Mouse (Mus musculus): Measurements from ENCODE around the gene Ppef2. TPM values are rescaled to one million over a fixed set of nuclear protein-coding genes. Genes with fewer than 3 reads are reported as not detected.

Gene Ppef2
- polyA plus RNA-seq (2017; shearing (Covaris generic)): under 1 TPM in 1 of 2 experiments, not detected in 1; 0.27 TPM

GRCm38 (mm10) chr5:92256218-92256617, at the start of gene Ppef2:
Ppef2 (minus strand) TSS chr5:92256278.
- ATAC-seq: no peak

DNA sequence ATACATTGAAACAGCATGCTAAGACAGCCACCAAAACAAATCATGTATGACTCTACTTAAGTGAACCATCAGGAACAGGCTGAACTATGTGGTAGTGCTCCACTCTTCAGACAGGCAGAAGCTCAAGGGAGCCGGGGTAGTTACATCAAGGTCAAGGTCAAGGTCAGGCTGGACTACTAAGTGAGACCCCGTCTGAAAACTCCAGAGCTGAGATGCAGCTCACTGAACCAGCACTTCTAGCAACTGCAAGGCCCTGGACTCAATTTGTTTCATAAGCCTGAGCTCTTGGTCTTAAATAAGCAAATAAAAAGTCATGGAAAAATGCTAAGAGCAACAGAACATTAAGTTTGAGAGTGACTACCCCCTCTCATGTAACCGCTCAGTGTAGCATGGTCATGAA, 48.2 kb upstream of the Ppef2 start:
- ATAC-seq: no peak

DNA sequence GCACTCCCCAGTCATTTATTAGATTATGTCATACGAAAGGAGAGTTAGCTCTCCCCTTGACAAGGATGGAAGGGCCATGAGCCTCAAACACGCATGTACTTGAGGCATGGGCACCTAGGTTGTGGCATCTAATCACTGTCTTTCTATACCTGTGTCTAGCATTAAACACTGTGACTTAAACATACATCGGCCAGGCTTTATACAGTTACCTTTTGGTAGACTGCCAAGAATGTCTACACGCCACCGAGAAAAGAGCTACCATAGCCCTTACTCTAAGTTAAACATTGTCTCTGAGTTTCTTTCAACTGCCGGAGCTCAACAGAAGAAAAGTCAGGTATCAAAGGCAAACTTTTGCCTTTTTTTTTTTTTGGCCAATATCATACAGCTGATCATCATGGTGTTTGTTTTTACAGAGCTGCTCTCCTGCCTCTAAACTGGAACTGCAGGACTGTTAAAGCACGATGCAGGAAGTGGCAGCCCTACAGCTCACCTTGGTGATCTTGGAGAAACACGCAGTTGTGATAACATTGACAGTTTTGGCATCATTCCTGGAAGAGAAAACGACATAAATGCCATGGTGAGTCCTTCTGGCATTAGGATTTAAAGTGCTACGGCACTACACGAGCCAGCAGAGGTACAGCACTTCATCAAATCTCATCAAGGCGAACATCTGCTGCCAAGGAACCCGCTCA, 46.2 kb upstream of the Ppef2 start:
- ATAC-seq: no peak

DNA sequence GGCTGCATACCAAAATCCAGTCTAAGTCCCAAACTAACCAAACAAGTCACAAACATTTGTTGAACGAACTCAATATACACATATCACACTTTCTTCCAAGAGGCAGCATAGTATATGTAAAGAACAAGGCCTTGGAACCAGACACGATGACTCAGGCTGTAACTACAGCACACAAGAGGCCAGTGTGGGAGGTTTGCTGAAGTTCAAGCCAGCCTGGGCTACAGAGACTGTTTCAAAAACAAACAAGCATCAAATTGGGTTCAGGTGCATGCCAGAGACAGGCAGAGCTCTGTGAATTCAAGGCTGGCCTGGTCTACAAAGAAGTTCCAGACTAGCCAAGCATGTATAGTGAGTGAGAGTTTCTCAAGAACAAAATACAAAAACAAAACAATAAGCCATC, 38.4 kb upstream of the Ppef2 start:
- no peak for ATAC-seq

GRCm38 (mm10) chr5:92291652-92292414, 35.8 kb upstream of the Ppef2 start:
- ATAC-seq: no peak

- no peak for ATAC-seq
These were observed 31.8 kb upstream of the Ppef2 start for GRCm38 (mm10) chr5:92287840-92288239.

GRCm38 (mm10) chr5:92283107-92283506, 27.0 kb upstream of the Ppef2 start:
- no peak for ATAC-seq

- ATAC-seq: no peak
These were observed 26.5 kb upstream of the Ppef2 start for GRCm38 (mm10) chr5:92282571-92282970.

DNA sequence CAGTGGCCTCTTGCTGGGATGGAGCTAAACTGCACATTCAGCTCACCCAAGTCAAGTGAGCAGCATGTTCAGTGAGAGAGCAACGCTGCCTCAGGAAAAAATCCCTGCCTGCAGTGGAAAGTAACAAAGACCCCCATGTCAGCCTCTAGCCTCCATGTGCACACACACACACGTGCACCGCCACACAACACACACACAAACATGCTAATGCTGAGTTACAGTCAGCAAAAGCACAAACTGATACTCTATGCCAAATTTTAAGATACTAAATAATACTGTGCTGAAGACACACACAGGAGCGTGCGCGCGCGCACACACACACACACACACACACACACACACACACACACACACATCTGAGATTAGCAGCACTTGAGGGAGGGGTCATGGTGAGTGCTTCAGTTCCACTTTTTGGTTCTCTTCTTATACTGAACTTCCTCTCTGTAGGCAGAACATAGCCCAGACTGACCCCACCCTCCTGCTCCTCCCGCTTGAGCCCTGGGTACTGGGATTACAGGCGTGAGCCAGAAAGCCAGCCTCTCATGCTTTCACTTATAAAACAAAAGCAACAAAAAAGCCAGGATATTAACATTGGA, 23.0 kb upstream of the Ppef2 start:
- ATAC-seq: no peak

GRCm38 (mm10) chr5:92277437-92278394, 21.6 kb upstream of the Ppef2 start, which contains the start of gene Naaa:
Naaa (minus strand) TSS chr5:92278170.
- peak; percentile 94 for ATAC-seq

DNA sequence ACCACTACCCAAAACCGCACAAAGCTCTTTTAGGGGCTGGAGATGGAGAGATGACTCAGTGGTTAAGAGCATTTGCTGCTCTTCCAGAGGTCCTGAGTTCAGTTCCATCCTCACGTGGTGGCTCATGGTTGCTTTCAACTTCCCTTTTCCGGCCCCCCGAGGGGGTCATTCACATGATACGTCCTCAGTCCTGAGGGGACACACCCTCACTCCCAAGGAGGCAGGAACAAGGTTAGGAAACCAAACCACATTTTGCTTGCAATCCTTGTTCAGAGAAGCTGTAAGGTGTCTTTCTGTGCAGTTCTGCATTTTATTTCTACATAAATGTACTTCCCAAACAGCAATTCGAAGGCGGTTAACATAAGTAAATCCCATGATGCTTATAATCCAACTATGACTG, 14.4 kb upstream of the Ppef2 start:
- ATAC-seq: no peak

DNA sequence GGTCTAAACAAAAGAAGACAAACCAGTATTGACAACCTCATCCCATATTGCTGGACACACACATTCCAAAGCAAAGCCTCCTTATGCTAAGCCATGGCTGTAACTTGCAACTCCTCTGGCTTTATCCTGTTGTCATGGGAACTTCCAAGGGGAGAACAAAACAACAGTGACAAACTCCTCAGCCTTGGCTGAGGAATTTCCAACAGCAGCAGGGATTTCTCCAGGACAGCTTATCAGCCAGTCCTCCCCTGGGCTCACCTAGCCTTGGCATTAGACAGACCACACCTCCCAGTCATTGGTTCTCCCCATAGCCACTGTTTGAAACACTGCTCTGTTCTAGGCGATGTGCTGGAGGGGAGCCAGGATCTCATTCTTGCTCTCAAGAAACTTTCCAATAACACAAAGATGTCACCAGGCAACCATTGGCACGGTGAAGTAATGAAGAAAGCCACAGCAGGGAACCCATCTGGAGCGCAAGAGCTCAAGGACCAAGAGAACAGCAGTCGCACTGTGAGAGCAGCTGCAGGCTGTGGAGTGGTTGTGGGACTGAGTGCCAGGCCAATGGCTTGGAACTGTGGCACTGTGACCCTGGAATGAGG, 7.8 kb upstream of the Ppef2 start:
- ATAC-seq: no peak

DNA sequence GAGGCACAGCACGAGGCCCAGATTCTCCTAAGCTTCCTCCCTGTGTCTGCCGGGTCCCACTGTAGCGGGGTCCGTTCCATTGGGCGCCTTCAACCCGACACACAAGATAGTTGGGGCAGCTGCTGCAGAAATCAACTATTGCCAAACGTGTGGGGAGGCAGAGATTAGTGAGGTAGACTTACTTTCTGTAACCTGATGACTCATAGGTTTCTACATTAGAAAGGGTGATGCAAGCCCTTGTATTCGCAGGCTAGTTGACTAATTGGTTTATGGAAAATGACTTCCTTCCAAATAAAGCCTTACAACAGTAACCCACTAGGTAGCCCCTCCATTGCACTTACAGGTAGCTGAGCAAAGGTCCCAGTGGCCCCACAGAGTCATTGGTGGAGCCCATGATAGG, 6.6 kb upstream of the Ppef2 start:
- ATAC-seq: no peak

- ATAC-seq: no peak
These were observed 1.6 kb downstream of the Ppef2 start for GRCm38 (mm10) chr5:92254476-92254875.

GRCm38 (mm10) chr5:92252797-92253343, 3.2 kb downstream of the Ppef2 start:
- no peak for ATAC-seq

GRCm38 (mm10) chr5:92252031-92252430, 4.0 kb downstream of the Ppef2 start:
- ATAC-seq: no peak

DNA sequence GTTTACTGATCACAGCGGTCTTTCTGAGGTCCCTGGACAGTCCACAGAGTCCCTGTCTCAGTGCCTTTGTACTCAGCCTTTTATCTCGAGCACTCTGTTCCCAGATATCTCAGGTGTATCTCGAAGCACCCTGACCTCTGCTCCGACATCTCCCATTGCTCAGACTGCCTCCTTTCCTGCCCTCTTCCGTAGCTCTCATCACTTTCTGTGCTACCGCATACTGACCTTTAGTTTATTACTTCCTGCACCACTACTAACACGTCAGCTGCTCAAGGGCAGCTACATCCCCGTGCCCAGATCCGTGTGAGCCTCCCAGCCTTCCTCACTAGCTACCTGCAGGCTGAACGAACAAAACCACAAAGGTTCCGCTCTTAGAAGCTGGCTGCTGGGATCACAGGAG, 7.5 kb downstream of the Ppef2 start:
- ATAC-seq: no peak

- peak; percentile 81 for ATAC-seq
These were observed 10.6 kb downstream of the Ppef2 start for GRCm38 (mm10) chr5:92245483-92245882.

GRCm38 (mm10) chr5:92244900-92245299, 11.2 kb downstream of the Ppef2 start:
- no peak for ATAC-seq

- no peak for ATAC-seq
These were observed 15.3 kb downstream of the Ppef2 start for GRCm38 (mm10) chr5:92240769-92241168.

- ATAC-seq: no peak
These were observed 16.5 kb downstream of the Ppef2 start for GRCm38 (mm10) chr5:92239333-92240232.

Data from CD4-positive, CD25-positive, alpha-beta regulatory T cell, adult 4 months (primary cell).